Mouse (Mus musculus): ENCODE measurements around the gene Tns4.

The Tns4 gene

DNA sequence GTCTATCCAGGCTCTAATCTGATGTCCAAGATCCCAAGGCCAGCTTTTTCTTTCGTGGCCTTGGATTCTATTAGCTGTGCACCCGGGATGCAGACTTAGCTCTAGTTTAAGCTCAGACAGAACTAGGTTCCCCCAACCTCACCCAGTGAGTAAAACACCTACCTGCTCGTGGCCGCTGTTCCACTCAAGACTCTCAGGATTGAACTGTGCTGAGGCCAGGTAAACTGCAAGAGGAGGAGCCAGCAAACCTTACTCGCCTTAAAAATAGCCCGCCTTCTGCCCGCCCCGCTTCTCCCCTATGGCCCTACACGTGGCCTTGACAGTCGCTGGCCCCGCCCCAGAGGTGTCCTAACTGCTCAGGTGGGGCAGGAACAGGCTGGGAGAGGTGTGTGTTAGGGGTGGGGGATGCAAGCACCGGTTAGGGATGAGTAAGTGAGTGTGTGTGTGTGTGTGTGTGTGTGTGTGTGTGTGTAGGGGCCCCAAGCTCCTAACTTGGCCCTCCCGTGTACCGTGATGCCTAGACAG, at the start of gene Tns4:
Gene Tns4, minus strand, starts transcription at position 230 of the 525 bp plus-strand sequence.
- no peak for DNase-seq

DNA sequence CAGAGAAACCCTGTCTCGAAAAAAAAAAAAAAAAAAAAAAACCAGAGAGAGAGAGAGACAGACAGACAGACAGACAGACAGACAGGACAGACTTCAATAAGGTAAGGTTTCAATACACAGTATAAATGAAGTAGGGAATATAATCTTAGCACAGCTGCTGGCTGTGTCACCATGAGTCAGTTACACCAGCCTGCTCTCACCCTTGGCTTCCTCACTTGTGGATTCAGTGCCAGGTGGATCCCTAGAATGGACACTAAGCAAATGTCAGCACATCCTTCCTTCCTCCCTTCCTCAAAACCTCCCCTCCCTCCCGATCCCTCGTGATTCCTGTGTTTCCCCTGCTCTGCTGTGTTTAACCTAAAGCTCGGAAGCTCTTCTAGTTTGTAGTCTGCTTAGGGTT, 48.3 kb upstream of the Tns4 start:
- DNase-seq, result no peak

DNA sequence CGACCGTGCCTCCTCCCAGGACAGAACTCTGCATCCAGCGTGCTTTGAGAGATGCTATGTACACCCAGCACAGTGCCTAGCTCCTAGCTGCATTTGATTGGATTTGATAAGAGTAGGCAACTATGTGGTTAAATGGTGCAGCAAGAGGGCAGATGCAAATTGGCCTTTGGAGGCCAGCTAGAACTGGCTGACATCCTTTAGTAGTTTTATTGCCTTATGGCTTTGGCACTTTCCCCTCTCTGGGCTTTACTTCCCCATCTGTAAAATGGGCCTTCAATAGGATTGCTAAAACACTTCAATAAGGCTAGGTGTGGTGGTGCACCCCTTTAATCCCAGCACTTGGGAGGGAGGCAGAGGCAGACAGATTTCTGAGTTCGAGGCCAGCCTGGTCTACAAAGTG, 47.9 kb upstream of the Tns4 start:
- no peak for DNase-seq

DNA sequence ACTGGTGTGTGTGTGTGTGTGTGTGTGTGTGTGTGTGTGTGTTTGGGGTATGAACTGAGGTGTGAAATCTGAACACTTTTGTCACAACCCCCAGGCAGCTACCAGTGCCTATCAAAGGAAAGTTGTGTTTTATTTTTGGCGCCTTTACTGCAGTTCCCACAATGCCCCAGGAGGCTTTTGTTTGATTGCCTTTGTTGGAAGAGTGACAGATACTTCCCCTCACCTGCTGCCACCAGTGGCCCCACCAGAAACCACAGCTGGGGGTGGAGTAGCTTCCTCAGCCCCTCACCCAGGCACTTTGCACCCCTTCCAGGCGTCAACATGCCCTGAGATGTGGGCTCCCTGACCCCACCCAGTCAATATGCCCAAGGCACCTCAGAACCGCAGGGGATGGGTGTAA, 47.3 kb upstream of the Tns4 start:
- DNase-seq, result no peak

DNA sequence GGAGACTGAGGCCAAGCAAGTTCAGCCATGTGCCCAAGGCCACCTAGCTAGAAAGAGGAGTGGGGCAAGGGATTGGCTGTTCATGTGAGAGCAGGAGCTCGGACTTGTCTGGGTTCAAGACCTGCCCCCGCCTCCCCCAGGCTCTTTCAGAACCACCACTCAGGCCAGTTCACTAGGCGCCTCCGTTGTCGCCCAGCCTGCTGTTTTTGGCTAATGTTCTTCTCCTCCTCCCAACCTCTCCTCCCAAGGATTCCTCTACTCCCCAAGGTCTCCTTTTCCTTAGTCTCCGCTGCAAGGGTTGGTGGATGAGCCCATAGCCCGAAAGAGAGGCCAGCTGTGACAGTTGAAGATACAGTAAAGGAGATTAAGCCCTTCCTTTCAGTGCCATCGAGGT, 45.9 kb upstream of the Tns4 start:
- DNase-seq, result no peak

DNA sequence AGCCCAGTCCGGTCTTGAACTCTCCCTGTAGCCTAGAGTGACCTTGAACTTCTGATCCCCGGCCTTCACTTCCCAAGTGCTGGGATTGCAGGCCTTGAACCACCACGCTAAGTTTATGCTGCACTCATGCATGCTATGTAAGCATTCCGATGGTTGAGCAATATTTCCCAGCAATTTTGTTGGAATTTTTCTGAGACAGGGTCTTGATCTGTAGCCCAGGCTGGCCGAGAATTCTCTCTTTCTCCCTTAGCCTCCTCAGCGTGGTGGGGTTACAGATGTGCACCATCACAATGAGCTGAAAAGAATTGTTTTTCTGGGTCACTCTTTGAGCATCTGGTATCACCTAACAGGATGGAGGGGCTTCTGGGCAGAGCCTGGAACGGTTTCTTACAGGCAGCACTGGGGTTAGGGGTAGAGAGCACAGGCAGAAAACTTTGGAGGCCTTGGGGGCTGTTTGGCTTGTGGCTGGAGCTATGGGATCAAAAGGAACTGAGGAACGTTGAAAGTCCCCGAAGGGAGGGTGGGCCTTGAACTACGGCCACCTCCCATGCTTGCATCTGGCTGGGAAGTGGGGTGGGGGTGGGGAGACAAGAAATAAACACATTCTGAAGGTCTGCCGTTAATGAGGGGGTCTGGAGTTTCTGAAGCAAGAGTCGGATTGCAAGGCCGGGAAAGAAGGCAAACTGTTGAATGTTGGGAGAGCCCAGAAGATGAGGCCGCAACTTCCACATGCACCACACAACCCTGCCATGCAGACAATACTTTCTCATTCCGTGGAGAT, 45.4 kb upstream of the Tns4 start:
- DNase-seq, result no peak

DNA sequence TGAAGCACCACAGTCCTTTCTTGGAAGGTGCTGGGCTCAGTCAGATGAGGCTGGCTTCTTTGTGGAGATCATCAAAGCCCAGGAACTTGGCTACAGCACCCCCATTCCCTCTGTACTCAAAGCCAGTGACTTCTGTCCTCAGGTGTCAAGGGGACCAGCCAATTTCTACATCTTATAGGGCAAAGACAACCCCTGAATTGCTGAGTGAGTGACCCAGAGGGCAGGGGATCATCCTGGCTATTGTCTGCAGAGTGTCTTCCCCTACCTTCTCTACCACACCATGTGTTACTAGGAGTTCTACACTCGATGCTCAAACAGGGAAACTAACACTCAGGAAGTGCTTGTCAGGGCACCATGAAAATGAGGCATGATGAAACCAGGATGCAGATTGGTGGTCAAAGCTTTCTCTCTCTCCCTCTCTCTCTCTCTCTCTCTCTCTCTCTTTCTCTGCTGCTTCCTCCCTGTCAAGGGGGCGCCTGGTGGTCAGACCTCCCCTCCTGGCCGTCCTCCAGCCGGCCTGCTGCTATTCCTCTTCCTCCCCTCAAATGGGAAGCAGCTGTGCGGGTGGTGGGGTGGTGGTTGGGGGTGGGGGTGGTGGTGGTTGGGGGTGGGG, 44.3 kb upstream of the Tns4 start:
- no peak for DNase-seq

DNA sequence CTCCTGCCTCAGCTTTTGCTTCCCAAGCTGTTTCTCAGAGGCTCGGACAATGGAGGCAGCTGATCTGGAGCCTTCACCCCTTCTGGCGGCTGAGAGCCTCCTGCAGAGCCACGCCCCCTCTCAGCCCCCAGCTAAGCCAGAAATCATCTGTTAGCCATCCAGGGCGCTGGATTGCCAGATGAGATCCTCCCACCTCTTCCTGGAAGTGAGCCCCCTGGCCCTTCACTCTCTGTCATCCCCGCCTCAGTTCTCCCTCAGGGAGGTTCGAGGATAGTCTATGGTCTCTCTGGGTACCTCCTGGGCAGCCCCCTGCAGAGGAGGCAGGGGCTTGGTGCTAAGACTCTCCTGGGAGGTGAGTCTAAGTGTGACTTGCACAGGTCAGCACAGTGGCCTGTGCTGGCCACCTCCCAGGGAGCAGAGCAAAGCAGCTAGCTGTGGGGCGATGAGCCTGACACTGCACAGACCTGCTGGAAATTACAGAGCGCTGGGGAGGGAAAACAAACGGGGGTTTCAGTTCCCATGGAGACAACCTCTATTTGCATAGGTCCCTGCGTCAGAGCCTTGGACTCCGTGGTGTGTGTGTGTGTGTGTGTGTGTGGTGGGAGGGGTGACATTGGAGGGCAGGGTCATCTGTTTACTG, 43.1 kb upstream of the Tns4 start:
- no peak for DNase-seq

DNA sequence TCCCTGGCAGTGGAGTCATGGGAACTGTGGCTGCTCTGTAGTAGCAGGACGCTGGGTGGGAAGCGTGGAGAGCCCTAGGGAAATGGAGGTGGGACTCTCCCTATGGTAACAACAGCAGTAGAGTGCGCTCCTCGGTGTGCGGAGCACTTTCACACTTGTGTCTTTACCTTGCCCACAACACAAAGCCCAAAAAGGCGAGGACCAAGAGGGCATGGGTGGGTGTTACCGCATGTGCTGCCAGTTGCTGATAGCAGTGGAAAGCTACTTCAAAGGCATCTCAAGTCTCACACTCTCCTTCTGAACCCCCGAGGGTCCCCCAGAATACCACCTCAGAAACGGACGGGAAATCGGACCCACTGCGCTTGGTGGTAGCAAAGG, 42.3 kb upstream of the Tns4 start:
- DNase-seq, result no peak

DNA sequence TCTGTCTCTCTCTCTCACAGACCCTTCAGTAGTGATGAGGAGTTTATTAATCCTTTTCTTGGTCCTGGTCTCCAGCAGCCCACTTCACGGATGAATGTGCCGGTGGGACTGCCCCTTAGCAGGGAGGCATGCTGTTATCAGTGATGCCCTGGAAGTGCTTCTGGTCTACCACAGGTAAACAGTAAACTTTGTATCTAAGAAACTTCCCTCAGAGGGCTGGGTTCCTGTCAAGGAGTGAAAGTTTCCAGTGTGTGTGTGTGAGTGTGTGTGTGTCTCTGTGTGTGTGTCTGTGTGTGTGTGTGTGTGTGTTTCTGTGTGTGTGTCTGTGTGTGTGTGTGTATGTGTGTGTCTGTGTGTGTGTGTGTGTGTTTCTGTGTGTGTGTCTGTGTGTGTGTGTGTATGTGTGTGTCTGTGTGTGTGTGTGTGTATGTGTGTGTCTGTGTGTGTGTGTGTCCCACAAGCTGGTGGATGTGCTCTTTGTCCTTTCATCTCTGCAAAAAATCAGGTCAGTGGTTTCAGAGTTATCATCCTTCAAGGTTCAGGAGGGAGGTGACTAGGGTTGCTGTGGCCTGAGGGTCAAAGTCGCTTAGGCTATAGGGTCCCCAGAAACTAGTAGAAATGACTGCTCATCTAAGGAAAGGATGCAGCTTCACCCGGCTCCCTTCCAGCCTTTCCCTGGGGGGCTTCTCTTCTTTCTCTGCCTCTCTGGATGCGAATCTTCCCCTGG, 41.8 kb upstream of the Tns4 start:
- no peak for DNase-seq

DNA sequence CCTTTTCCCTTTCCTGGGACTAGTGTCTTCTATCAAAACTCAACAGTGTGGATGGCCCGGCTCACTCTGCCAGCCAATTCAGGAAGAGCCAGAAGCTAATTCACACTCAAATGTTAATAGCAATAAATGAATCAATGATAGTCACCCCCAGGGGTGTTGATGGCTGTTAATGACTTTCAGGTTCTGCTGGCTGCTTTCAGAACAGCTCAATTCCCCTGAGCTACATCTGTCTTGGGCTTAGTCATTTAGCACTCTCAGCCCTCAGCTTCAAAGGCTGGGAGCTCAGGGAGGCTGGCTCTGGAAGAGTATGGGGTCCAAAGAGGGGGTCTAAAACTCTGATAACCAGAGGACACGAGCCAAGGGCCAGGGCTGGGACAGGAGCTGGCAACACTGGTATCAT, 40.2 kb upstream of the Tns4 start:
- DNase-seq, result no peak

DNA sequence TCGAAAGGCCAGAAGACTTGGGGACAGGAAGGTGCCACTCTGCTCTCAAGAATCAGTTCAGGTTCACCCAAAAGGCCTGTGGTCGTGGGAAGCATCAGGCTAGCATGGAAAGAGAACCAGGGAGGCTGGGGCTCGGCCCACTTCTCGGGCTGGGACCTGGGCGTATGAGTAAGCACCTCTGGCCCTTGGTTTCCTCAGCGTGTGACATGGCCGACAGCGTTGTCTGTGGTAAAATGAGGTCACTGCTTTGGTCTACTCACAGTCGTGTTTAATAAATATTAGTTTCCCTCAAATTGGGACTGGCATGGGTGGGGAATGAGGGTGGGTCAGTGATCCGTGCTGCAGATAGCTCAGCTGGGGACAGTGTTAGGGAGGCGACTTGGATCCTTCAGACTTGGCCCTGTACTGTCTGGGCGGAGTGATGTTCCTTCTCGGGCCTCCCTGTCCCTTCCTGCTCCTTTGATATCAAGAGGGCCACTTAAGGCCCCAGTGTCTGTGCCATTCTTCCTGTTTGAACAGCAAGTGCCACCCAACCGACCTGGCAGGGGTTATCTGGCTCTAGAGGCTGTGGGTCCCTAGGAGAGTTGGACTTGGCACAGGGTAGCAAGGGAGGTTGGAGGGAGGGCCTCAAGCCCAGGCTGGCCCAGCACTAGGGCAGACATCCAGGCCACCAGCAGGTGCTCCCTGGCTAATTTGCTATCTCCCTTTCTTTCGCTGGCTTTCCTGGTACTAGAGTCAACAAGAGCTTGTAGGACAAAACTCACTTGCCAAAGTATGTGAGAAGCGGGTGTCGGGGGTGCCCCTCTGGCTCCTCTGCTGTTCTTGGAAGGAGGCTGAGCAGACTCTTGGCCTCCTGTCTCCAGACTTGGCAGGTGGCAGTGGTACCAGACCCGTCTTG, 38.9 kb upstream of the Tns4 start:
- peak; percentile 10 for DNase-seq

DNA sequence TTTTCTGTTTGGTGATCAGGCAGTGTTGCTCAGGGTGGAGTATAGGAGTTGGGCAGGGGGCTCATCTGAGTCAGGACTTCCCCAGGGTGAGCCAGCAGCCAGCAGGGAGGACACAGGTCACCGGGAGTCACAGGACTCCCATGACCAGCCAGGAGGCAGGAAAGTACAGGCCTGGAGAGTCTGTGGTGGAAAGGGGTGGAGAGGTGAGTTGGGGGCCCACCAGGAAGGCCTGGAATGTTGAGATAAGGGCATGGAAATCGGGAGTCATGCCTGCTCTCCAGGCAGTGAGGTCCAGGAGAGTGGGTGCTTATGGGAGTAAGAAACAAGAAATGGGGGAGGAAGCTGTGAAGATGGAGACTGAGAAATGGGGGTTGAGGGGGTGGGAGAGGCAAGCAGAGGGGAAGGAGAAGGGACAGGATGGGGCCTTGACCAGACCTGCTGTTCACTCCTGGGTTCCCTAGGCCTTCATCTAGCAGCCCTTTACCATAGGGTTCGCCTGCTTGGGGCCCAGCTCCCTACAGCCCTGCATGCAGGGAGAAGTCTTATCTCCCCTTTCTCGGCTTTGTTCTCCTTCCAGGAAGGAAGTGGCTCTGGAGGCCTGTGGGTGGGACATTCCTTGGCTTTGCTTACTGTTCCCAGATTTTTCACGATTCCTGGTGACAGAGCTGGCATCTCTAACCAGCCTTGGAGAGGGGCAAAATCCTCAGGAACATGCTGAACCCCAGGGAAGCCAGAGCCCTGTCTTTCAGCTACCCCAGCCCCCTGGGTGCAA, 37.6 kb upstream of the Tns4 start:
- no peak for DNase-seq

DNA sequence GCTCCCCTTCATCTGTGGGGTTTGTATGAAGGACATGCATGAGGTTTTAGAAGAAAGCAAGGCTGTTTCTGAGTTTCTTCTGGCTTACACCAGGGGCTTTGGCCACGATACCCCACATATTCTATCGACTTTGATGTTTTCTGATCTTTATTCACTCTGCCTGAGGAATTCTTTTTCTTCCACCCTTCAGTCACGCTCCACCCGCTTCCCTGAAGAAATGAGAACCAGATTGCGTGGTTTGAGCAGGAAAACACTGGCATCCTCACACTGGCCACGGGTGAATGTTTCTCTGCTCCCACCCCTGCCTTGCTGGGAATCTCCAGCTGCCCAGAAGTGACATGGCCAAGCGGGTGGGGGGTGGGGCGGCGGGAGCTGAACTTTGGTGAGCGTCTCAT, 35.5 kb upstream of the Tns4 start:
- DNase-seq, result no peak

DNA sequence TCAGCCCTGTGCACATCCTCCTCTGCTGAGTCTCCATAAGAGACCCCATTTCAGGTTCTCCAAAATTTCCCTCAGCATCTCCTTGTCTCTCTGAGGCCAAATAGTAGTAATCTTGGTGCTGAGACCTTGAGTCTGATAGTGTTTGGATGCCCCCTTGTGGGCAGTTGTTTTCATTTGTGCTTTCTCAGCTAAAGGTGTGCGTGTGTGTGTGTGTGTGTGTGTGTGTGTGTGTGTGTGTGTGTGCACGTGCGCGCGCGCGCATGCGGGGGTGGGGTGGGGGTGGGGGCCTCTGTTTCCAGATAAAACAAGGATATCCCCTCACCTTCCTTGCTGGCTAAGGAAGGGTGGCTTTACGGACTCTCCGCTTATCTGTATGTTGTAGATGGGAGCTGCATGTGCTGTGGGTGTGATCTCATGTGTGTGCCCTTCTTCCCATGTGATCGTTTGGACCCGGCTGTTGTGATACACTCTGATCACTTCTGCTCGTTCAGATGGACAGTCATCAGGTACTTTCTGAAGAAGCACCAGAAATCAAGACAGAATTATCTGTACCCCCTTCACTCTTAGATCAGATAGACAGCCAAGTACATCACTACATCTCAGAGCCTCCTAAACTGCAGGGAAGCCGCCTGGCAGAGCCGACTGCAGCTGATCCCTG, 35.0 kb upstream of the Tns4 start:
- DNase-seq, result no peak

DNA sequence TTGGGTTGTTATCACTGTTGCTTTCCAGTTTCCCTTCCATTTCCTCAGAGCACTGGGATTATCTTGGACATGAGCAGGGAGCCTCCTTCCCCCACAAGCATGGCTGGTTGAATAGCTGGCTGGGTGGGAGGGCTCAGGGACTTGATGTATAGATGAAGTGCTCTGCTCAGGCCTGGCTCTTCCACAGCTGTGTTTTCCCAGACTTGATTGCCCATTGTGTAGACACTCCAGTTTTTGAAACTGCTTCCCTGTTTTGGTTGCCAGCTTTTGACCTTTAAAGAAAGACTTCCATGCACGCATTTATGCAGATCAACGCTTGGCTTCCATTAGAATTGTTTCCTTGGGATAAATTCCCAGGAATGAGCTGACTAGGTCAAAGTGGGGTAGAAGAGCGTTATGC, 33.6 kb upstream of the Tns4 start:
- DNase-seq, result no peak

DNA sequence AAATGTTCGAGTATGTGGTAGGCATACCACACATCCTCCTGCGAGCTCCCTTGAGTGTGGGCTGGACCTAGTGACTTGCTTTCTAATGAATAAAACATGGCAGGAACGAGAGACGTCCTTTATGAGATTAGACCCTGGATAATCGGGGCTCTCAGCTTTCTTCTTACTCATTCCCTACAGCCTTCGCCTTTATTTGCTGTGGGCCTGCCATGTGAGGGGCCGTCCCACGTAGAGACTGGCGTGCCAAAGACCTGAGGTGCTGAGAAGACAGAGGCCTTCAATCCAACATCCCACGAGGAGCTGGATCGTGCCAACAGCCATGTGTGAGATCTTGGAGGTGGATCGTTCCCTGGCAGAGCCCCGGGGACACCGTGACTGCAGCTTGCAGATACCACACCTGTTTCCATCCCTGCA, 32.1 kb upstream of the Tns4 start:
- no peak for DNase-seq

DNA sequence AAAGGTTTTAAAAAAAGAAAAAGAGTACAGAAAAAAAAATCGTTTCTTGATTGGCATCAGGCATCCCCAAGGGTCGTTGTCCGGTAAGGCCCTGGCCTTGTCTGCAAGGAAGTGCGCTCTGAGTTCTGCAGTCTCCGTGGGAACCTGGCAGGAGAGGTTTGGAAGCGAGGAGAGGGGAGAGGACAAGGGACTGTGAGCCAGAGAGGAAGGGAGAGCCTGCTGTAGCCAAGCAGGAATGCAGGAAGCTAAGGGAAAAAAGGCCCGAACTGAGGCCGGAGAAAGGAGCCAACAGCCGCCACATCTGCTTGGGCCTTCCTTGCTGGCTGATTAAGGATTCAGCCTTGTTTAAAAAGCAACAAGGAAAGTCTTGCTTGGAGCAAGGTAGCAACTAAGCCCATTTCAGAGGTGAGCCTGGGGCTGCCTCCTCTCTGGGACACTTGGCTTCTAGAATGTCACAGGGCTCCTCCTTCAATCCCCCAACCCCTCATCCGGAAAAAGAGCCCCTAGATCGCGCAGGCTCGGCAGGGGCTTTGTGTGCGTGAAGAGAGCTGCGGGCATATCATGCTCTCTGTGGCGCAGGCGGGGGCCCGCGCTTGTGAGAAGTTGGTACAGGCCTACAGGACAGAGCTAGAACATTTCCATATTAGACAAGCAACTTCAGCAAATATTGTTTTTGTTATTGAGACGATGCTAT, 31.6 kb upstream of the Tns4 start:
- peak; percentile 5 for DNase-seq

DNA sequence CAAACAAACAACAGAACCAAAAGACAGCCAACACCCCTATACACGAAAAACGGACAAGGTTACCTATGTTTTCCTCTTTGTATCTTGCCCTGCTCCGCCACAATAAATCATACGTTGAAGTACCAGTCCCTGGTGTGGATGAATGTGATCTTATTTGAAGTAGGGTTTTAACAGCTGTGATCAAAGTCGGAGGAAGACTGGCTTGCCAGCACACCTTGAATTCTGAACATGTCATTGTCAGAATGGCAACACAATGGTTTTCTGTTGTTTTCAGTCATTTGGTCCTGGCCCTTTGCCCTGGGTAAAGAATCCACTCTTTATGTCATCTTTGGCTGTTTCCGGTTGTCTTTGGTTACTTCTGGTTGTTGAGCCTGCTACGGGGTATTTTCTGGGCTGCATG, 29.9 kb upstream of the Tns4 start:
- no peak for DNase-seq

DNA sequence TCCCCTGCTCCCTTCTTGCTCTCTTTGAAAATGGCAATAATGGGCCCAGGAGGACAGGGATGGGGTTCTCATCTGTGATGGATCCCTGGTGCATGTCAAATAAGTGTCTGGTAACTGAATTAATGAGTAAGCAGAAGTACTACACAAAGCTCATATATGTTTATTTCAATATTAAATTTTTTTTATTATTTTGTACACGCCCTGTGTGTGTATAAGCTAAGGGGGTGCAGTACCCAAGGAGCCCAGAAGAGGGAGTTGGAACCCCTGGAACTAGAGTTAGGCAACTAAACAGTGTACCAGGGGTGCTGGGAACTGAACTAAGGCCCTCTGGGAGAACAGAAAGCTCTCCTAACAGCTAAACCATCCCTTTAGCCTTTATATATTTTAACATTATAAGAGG, 29.3 kb upstream of the Tns4 start:
- DNase-seq, result no peak
